Mouse (Mus musculus): ENCODE results near the gene Plcxd2.

- TF ChIP-seq CTCF (IDR thresholded peaks at IDR 0.05; ENCODE audit: borderline replicate concordance, insufficient read depth, low read depth, low read length): no peak
- no peak for TF ChIP-seq POLR2A (IDR thresholded peaks at IDR 0.05; ENCODE audit: borderline replicate concordance, insufficient read depth, low read length)
Observed at GRCm38 (mm10) chr16:45927601-45928000, 82.4 kb downstream of the Plcxd2 start.
